Mouse (Mus musculus) ovary, postnatal 36 days (tissue): ENCODE results near the gene Fyn.

Source experiments
- DNase-seq: peaks from one replicate; pipeline ENCODE4 v3.0.0; 2022; ENCODE audit warnings: low spot score, mixed read lengths

Gene Fyn

GRCm38 (mm10) chr10:39379287-39379686, 10.6 kb downstream of the Fyn start:
- no peak for DNase-seq

- no peak for DNase-seq
Observed at GRCm38 (mm10) chr10:39379721-39380370, 11.2 kb downstream of the Fyn start.

- no peak for DNase-seq
Observed at GRCm38 (mm10) chr10:39385259-39385658, 16.6 kb downstream of the Fyn start.

GRCm38 (mm10) chr10:39386203-39386602, 17.5 kb downstream of the Fyn start:
- no peak for DNase-seq

DNA sequence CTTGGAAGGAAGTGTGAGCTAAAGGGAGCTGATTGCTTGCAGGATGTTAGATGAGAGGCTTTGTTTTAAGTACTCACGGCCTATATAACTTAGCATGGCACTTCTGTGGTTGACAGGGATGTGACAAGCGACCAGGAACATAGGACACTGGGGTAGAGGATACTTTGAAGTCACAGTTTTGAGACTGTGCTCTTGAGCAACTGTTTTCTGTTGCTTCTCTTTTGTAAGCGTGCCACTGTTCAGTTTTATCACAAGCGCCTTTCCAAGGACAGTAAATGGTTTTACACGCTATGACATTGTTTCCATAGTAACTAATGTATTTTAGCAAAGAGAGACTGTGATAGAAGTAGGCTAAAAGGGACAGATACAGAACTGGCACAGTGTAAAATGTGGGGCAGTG, 18.4 kb downstream of the Fyn start:
- no peak for DNase-seq

DNA sequence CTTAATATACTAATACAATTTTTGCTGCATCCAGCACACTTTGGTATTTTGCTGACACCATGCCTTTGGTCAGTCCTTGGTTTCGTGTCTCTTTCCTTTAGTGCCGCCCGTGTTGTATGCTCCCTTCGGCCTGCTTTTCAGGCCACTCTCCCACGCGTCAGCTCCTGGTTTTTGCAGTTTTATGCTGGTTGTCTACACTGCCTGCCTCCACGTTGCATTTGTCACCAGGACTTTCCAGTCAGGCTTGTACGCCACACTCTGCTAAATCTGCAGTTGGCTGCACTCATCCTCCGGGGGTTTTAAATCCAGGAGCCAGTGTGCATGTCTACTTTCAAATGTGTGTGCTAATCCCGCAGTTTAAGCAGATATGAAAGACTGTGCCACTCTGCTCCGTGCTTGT, 18.9 kb downstream of the Fyn start:
- DNase-seq: no peak

GRCm38 (mm10) chr10:39388144-39388543, 19.5 kb downstream of the Fyn start:
- no peak for DNase-seq

DNA sequence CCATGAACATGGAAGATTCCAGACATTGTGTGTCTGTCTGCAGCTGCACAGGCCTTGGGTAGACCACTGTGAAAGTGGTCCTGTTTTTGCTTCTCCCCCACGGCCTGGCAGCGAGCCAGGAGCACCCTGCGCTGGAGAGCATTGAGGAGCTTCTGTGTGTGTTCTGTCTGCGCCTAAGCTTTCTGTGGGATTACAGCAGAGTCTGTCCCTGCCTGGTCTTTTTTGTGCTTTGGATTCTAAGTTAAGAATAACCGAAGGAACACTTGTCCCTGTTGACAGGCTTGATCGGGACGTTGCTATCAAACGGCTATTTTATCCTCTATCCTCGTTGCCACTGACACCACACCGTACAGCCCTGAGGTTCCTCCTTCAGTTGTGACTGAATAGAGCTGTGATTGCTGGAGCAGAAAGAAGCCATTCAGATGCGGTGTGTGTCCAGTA, 20.8 kb downstream of the Fyn start:
- DNase-seq: no peak

DNA sequence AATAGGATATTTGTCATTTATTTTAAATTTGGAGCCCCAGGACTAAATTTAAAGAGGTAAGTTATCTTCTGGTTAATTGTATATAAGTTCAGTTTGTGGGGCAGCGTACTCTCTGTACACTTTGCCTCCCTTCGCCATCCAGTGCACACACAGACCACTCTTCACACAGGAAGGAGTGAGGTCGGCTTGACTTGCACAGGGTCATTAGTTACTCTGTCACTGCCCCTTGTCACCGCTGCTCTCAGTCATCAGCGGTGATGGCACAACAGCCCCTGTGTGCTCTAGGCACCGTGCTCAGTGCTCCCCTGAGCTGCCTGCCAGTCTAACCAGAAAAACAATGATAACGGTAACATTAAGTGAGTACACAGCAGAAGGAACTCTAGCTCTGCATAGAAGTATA, 21.9 kb downstream of the Fyn start:
- no peak for DNase-seq

DNA sequence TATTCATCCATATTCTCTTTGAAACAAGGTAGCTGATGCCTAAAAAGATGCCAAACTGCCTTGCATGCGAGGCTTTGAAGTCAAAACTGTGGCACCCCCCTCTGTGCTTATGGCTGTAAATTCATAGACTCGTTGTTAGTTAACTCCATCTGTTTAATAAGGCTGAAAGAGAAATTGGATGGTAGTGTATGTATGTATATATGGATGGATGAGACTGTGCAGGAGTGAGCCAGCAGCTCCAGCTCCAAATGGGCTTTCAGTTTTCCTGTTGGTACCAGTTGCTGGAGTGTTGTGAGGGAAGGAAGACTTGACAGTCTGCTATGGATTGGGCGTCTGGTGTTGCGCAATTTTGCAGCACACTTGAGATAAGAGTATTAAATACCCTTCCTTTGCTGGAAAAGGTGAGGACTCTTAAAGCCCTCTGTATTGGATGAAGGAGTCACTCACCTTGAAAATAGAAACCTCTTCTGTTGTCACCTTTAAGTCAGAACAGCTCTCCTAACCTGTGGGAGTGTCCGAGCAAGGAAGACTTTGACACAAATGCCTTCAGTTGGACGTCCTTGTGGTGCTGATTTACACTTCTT, 24.3 kb downstream of the Fyn start:
- DNase-seq: no peak

GRCm38 (mm10) chr10:39395544-39395943, 26.9 kb downstream of the Fyn start:
- DNase-seq: no peak

DNA sequence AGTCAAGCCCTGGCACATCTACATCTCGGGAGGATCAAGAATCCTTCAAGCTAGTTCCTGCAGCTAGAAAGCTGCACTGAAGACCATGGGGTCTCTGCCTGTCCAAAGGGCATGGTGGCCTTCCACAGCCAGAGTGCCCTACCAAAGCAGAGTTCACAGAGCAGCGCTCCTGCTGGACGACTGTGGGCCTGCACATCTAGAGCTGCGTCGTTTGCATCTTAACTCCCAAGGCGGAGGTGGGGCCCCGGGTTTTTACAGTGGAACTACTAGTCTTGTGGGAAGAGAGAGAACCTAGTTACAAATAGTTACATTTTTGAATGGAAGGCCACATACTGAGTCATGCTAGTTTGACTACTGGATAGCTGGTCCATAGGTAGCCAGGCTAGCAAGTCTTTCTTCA, 30.3 kb downstream of the Fyn start:
- DNase-seq: no peak

DNA sequence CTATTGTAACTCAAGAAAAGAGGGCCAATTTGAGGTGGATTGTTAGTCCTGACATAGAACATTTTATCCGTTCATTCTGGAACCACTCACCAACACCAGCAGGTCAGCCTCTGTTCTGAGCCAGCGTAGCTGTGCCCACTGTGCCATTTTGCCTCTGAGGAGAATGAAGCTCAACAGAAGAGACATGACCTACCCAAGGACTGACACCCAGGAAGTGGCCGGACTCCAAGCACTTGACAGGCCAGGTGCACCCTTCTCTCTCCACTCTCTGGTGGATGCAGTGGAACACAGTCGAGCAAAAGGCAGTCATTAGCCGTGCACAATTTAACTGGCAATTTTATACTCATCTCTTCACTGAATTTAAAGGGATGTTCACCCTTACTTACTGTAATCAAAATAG, 31.5 kb downstream of the Fyn start:
- no peak for DNase-seq

DNA sequence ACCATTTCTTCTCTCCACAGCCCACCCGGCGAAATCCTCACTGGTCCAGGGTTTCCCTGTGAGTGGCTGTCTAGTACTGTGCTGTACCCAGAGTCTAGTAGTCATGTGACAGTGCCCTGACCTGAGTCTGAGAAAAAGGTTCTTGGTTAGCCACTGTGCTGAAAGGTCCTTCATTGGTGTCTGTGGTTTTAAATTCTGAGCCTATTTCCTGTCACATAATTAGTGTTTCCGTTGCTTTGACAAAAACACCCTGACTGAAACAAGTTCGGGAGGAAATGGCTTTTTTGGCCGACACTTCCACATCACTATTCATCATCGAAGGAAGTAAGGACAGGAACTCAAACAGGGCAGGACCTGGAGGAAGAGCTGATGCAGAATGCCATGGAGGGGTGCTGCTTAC, 33.8 kb downstream of the Fyn start:
- no peak for DNase-seq

- no peak for DNase-seq
Observed at GRCm38 (mm10) chr10:39403706-39404105, 35.1 kb downstream of the Fyn start.

GRCm38 (mm10) chr10:39404175-39404574, 35.5 kb downstream of the Fyn start:
- DNase-seq: no peak

GRCm38 (mm10) chr10:39405982-39406797, 37.5 kb downstream of the Fyn start:
- no peak for DNase-seq

GRCm38 (mm10) chr10:39406798-39407189, 38.1 kb downstream of the Fyn start:
- DNase-seq: no peak

- DNase-seq: no peak
Observed at GRCm38 (mm10) chr10:39407553-39407952, 38.9 kb downstream of the Fyn start.

- no peak for DNase-seq
Observed at GRCm38 (mm10) chr10:39409602-39410001, 40.9 kb downstream of the Fyn start.

- no peak for DNase-seq
Observed at GRCm38 (mm10) chr10:39410151-39410649, 41.5 kb downstream of the Fyn start.

- DNase-seq: no peak
Observed at GRCm38 (mm10) chr10:39411857-39412559, 43.4 kb downstream of the Fyn start.
